Mouse (Mus musculus): ENCODE measurements around the gene Zfp992. TPM values are rescaled to one million over a fixed set of nuclear protein-coding genes. Genes with fewer than 3 reads are reported as not detected.
A peak's percentile ranks its signal among the peaks of the same experiment; 100 is the strongest.
"Not testable (repeated sequence)": the region's sequence is repeated elsewhere in the genome, so short reads cannot be mapped to it uniquely, and the experiment has no call there.

The Zfp992 gene
- polyA plus RNA-seq, 1 experiment from 2014 or later: 2.9 TPM

DNA sequence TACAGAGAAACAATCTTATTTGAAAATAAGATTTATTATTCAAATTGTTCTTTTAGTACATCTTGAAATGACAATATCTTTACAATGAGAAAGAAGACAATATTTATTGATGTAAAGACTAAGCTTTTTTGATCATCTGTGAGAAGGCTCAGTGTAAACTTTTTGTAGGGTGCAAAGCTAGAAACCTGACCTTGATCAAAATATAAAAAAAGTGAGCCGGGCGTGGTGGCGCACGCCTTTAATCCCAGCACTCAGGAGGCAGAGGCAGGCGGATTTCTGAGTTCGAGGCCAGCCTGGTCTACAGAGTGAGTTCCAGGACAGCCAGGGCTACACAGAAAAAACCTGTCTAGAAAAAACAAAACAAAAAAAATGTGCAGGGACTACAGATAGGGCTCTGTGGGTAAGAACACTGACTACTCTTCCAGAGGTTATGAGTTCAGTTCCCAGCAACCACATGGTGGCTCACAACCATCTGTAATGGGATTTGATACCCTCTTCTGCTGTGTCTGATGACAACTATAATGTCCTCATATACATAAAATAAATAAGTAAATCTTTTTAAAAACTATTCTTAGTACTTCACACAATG lies 44.6 kb downstream of the Zfp992 start:
- H3K4me3 ChIP-seq (replicated peaks; ENCODE audit: low read depth, low read length); H3K27ac ChIP-seq (replicated peaks; ENCODE audit: low read depth, low read length); H3K9ac ChIP-seq (replicated peaks; ENCODE audit: low read length); DNase-seq; H3K27me3 ChIP-seq (ENCODE audit: control insufficient read depth, insufficient read depth, low read length); H3K36me3 ChIP-seq (ENCODE audit: control insufficient read depth, insufficient read depth, low read length); H3K4me2 ChIP-seq (ENCODE audit: low read length); H3K4me1 ChIP-seq (ENCODE audit: control insufficient read depth, insufficient read depth, low read length): not testable (repeated sequence)
- H3K9me3 ChIP-seq (ENCODE audit: control insufficient read depth, low read length): peaks cover 75% of the 10 kb centered on the region
- WGBS: 89% methylated on average over 6 of the region's 6 CpGs
- peak; percentile 28; the same call in 1 of the 2 replicates for ATAC-seq (ENCODE audit: low FRiP score, low TSS enrichment)

DNA sequence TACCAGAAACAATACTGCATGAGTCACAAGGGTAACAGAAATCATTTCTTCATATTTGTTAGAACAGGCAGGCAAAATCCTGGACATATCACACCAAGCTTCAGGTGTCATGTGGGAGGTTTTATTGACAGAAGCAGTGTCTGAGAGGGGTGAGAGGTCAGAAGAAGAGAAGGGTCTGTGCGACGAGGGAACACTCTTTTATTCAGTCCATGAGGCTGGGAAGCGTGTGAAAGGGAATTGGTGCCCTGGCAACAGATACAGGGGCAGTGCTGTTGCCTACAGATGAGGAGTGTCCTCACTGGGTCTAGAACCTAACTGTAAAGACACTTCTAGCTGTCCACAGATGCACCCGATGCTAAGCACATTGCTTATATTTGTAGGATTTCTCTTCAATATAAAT lies 46.2 kb downstream of the Zfp992 start:
- Histone ChIP-seq H3K9ac (replicated peaks; ENCODE audit: low read length) (no peak overlapping the region), H3K27me3 (ENCODE audit: control insufficient read depth, insufficient read depth, low read length) (no peaks in the 10 kb centered on the region), H3K36me3 (ENCODE audit: control insufficient read depth, insufficient read depth, low read length) (no peaks in the 10 kb centered on the region), H3K4me1 (ENCODE audit: control insufficient read depth, insufficient read depth, low read length) (no peaks in the 10 kb centered on the region), H3K4me3 (replicated peaks; ENCODE audit: low read depth, low read length) (no peak overlapping the region), H3K4me2 (ENCODE audit: low read length) (no peak overlapping the region), H3K9me3 (ENCODE audit: control insufficient read depth, low read length) (peaks cover 72% of the 10 kb centered on the region), H3K27ac (replicated peaks; ENCODE audit: low read depth, low read length) (no peak overlapping the region)
- WGBS: 69% methylated on average over 4 of the region's 4 CpGs
- DNase-seq: no peak
- no peak for ATAC-seq (ENCODE audit: low FRiP score, low TSS enrichment)

DNA sequence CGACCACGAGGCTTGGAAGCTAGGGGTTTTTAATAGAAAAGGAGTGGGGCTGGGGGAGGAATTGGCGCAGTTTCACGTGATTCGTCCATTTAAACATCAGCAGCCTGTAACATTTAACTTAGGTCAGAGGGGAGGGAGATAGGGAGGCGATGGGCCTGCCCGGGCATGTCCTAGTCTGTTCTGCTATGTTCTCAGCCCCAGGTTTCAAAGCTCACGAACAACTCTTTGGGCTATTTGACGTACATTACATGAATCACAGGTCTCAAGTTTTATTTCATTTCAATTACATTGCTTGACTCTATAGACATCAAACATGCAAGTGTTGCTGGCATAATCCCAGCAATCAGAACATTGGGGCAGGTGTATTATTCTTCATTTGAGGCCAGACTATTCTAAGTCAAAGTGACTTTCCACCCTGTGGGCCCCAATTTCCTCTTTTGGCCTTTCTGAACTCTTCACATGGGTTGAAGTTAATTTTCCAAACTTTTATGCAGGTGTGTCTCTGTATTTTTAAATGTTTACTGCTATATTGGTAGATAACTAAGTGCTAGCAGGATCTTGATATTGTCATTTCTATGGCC lies 49.0 kb downstream of the Zfp992 start:
- not testable (repeated sequence) for H3K27ac ChIP-seq (replicated peaks; ENCODE audit: low read depth, low read length); H3K9ac ChIP-seq (replicated peaks; ENCODE audit: low read length); H3K4me1 ChIP-seq (ENCODE audit: control insufficient read depth, insufficient read depth, low read length); ATAC-seq (ENCODE audit: low FRiP score, low TSS enrichment); DNase-seq; H3K4me2 ChIP-seq (ENCODE audit: low read length); H3K36me3 ChIP-seq (ENCODE audit: control insufficient read depth, insufficient read depth, low read length); H3K4me3 ChIP-seq (replicated peaks; ENCODE audit: low read depth, low read length); H3K27me3 ChIP-seq (ENCODE audit: control insufficient read depth, insufficient read depth, low read length)
- peaks cover 65% of the 10 kb centered on the region for H3K9me3 ChIP-seq (ENCODE audit: control insufficient read depth, low read length)
- 81% methylated on average over 9 of the region's 9 CpGs for WGBS

DNA sequence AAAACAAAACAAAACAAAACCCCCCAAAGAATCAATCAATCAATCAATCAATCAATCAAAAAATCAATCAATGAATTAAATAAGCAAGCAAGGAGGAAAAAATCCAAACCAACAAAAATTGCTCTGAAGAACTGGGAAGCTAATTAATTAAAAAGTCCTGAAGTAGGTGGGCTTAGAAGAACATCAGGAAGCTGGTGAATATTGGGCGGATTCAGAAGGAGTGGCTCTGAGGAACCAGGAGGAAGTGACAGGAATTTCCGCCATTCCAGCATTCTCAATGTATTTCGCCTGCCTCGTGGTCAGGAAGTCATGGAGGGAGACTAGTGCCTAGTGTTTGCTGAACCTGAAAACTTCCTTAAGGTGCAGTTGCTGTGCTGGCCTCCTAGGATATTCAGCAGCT lies 52.9 kb downstream of the Zfp992 start, which contains the start of gene Zfp981:
TSS of gene Zfp981 (plus strand) at position 301 of the 400 bp plus-strand sequence.
- H3K4me2 ChIP-seq (ENCODE audit: low read length); H3K4me3 ChIP-seq (replicated peaks; ENCODE audit: low read depth, low read length); H3K27ac ChIP-seq (replicated peaks; ENCODE audit: low read depth, low read length); DNase-seq; ATAC-seq (ENCODE audit: low FRiP score, low TSS enrichment); H3K4me1 ChIP-seq (ENCODE audit: control insufficient read depth, insufficient read depth, low read length); H3K9ac ChIP-seq (replicated peaks; ENCODE audit: low read length); H3K27me3 ChIP-seq (ENCODE audit: control insufficient read depth, insufficient read depth, low read length); H3K36me3 ChIP-seq (ENCODE audit: control insufficient read depth, insufficient read depth, low read length): not testable (repeated sequence)
- peaks cover 32% of the 10 kb centered on the region for H3K9me3 ChIP-seq (ENCODE audit: control insufficient read depth, low read length)
- WGBS: 83% methylated on average over 4 of the region's 4 CpGs

DNA sequence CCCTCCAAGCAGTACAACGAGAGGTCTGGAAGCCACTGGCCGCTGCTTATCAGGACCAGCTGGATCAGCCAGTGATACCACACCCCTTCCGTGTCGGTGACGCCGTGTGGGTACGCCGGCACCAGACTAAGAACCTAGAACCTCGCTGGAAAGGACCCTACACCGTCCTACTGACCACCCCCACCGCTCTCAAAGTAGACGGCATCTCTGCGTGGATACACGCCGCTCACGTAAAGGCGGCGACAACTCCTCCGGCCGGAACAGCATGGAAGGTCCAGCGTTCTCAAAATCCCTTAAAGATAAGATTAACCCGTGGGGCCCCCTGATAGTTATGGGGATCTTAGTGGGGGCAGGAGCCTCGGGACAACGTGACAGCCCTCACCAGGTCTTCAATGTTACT lies 60.2 kb downstream of the Zfp992 start:
- H3K4me3 ChIP-seq (replicated peaks; ENCODE audit: low read depth, low read length); H3K4me2 ChIP-seq (ENCODE audit: low read length); H3K27ac ChIP-seq (replicated peaks; ENCODE audit: low read depth, low read length); DNase-seq; H3K27me3 ChIP-seq (ENCODE audit: control insufficient read depth, insufficient read depth, low read length); H3K4me1 ChIP-seq (ENCODE audit: control insufficient read depth, insufficient read depth, low read length); ATAC-seq (ENCODE audit: low FRiP score, low TSS enrichment); H3K9ac ChIP-seq (replicated peaks; ENCODE audit: low read length); H3K36me3 ChIP-seq (ENCODE audit: control insufficient read depth, insufficient read depth, low read length): not testable (repeated sequence)
- 96% methylated on average over 19 of the region's 24 CpGs for WGBS
- H3K9me3 ChIP-seq (ENCODE audit: control insufficient read depth, low read length): peaks cover 11% of the 10 kb centered on the region

DNA sequence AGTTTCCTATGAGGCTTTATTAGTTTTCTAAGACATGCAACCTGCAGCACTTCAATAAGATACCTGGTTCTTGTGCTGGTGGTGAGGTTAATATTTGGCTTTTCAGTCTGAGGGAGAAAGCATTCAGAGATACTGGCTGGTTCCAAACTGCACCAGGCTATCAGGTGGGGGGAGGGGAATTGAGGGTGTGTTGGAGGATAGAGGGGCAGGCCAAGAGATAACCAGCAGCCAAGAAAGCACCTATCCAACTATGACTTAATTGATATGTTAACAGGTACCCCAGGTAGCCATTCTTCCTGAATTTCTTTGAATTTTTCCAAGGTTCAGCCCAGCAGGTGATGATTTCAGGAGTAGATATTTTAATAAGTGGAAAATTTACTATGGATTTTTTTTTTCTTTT lies 63.0 kb downstream of the Zfp992 start:
- H3K36me3 ChIP-seq (ENCODE audit: control insufficient read depth, insufficient read depth, low read length); H3K27me3 ChIP-seq (ENCODE audit: control insufficient read depth, insufficient read depth, low read length); H3K4me1 ChIP-seq (ENCODE audit: control insufficient read depth, insufficient read depth, low read length); ATAC-seq (ENCODE audit: low FRiP score, low TSS enrichment); H3K4me3 ChIP-seq (replicated peaks; ENCODE audit: low read depth, low read length); DNase-seq; H3K4me2 ChIP-seq (ENCODE audit: low read length); H3K27ac ChIP-seq (replicated peaks; ENCODE audit: low read depth, low read length); H3K9ac ChIP-seq (replicated peaks; ENCODE audit: low read length): not testable (repeated sequence)
- peaks cover 23% of the 10 kb centered on the region for H3K9me3 ChIP-seq (ENCODE audit: control insufficient read depth, low read length)

DNA sequence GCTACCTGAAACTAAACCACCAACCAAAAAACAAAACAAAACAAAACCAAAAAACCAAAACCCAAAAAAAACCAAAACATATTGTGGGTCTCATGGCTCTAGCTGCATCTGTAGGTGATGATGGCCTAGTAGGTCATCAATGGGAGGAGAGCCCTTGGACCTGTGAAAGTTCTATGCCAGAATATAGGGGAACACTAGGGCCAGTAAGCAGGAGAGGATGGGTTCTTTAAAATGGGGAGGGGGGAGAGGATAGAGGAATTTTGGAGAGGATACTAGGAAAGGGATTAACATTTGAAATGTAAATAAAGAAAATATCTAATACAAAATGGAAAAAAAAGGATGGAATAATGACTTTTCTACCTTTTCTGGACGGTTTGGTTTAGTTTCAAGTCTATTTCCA lies 67.7 kb downstream of the Zfp992 start:
- ATAC-seq (ENCODE audit: low FRiP score, low TSS enrichment): 0 out of 2 replicates have a peak, but pooled peaks have one; percentile 57

DNA sequence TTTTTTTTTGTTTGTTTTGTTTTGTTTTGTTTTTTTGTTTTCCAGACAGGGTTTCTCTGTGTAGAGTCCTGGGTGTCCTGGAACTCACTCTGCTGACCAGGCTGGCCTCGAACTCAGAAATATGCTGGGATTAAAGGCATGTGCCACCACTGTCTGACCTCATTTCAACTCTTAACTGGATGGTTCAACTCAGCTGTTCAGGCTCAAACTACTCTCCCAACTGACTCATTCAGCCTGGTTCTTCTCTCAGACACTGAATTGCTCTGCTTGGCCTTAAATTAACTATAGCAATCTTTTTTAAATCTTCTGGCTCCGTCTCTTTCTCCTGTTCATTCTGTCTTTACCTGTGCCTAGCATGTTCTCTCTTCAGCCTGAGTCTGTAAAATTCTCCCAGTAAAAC lies 68.3 kb downstream of the Zfp992 start:
- H3K27me3 ChIP-seq (ENCODE audit: control insufficient read depth, insufficient read depth, low read length); H3K36me3 ChIP-seq (ENCODE audit: control insufficient read depth, insufficient read depth, low read length); H3K4me3 ChIP-seq (replicated peaks; ENCODE audit: low read depth, low read length); ATAC-seq (ENCODE audit: low FRiP score, low TSS enrichment); H3K9ac ChIP-seq (replicated peaks; ENCODE audit: low read length); H3K4me1 ChIP-seq (ENCODE audit: control insufficient read depth, insufficient read depth, low read length); DNase-seq; H3K27ac ChIP-seq (replicated peaks; ENCODE audit: low read depth, low read length); H3K4me2 ChIP-seq (ENCODE audit: low read length): not testable (repeated sequence)
- 64% methylated on average over 2 of the region's 2 CpGs for WGBS
- H3K9me3 ChIP-seq (ENCODE audit: control insufficient read depth, low read length): peaks cover 67% of the 10 kb centered on the region

More for the DNA sequence above, 67.7 kb downstream of the Zfp992 start:
- Histone ChIP-seq H3K4me1 (ENCODE audit: control insufficient read depth, insufficient read depth, low read length) (no peaks in the 10 kb centered on the region), H3K4me3 (replicated peaks; ENCODE audit: low read depth, low read length) (no peak overlapping the region), H3K36me3 (ENCODE audit: control insufficient read depth, insufficient read depth, low read length) (no peaks in the 10 kb centered on the region), H3K4me2 (ENCODE audit: low read length) (no peak overlapping the region), H3K9me3 (ENCODE audit: control insufficient read depth, low read length) (peaks cover 66% of the 10 kb centered on the region), H3K9ac (replicated peaks; ENCODE audit: low read length) (no peak overlapping the region), H3K27me3 (ENCODE audit: control insufficient read depth, insufficient read depth, low read length) (no peaks in the 10 kb centered on the region), H3K27ac (replicated peaks; ENCODE audit: low read depth, low read length) (no peak overlapping the region)
- WGBS: 52% methylated on average over 1 of the region's 1 CpGs
- no peak for DNase-seq
